Mouse (Mus musculus): ENCODE data around the gene 1700012P22Rik.

DNA sequence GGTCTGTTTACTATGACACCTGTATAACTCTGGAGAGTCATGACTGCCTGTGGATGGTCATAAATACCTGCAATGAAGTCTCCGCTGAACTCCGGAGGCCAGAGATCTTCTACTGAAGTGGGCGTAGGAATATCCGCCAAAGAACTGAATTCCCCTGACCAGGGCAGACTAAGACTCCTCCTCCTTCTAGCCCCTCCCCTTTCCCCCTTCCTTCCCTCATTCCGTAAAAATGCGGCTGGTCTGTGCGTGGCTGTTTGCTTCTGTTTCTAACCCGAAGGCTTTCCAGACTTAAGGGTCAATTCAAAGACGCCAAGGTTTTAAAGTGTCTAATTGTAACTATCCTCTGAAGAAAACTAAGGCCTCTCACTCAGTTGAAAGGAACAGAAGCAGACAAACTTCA, 30.3 kb downstream of the 1700012P22Rik start, which contains the start of gene Pramef12:
- TF ChIP-seq CTCF (IDR thresholded peaks at IDR 0.05; ENCODE audit: control insufficient read depth, insufficient read depth, insufficient replicate concordance, low read depth, low read length) (no peak), POLR2A (IDR thresholded peaks at IDR 0.05; ENCODE audit: control insufficient read depth, low read depth, low read length) (no peak)
